Mouse (Mus musculus) stomach, embryonic 16.5 days (tissue): ENCODE measurements around the gene Serac1. TPM values are rescaled to one million over a fixed set of nuclear protein-coding genes. Genes with fewer than 3 reads are reported as not detected.

ENCODE experiments used
- ATAC-seq: fragments of 200-750 bp; cut with Nextera tagmentation; 2 replicates; pipeline ENCODE4 v1.8.0; 2017; ENCODE audit warnings: moderate number of reproducible peaks, moderate TSS enrichment; ENCODE audit not compliant: insufficient read depth, low FRiP score
- H3K27ac ChIP-seq: fragments of 300-500 bp; sonication (generic); 2 replicates; pipeline ENCODE4 v1.5.1; 2014; ENCODE audit warnings: low read length
- H3K27me3 ChIP-seq: fragments of 300-500 bp; sonication (generic); 2 replicates; pipeline ENCODE4 v1.6.1; 2014; ENCODE audit warnings: low read length, control low read depth, mixed read lengths; ENCODE audit not compliant: control insufficient read depth, insufficient read depth
- H3K36me3 ChIP-seq: fragments of 300-500 bp; sonication (generic); 2 replicates; pipeline ENCODE4 v1.6.1; 2014; ENCODE audit warnings: low read length; ENCODE audit not compliant: control insufficient read depth, insufficient read depth
- H3K4me1 ChIP-seq: fragments of 300-500 bp; sonication (generic); 2 replicates; pipeline ENCODE4 v1.6.1; 2014; ENCODE audit warnings: low read length, control low read depth, mixed read lengths; ENCODE audit not compliant: control insufficient read depth, insufficient read depth
- H3K4me2 ChIP-seq: fragments of 300-500 bp; sonication (generic); 2 replicates; pipeline ENCODE4 v1.6.1; 2014; ENCODE audit warnings: low read depth, low read length, mixed read lengths
- H3K4me3 ChIP-seq: fragments of 300-500 bp; sonication (generic); replicated peaks from 2 replicates; pipeline ENCODE4 v1.5.1; 2014; ENCODE audit warnings: mild to moderate bottlenecking, low read length
- H3K9ac ChIP-seq: fragments of 300-500 bp; sonication (generic); 2 replicates; pipeline ENCODE4 v1.6.1; 2014; ENCODE audit warnings: low read length
- H3K9me3 ChIP-seq: fragments of 300-500 bp; sonication (generic); replicated peaks from 2 replicates; pipeline ENCODE4 v1.6.1; 2016; ENCODE audit warnings: low read length, control low read depth; ENCODE audit not compliant: control insufficient read depth
- WGBS: fragments of 180-500 bp; shearing (Covaris S2); extraction: QIAGEN DNeasy Blood & Tissue Kit; methylation state at CpG from one replicate; pipeline ENCODE4 v1.1.7; 2014; 5-methylcytosine and 5-hydroxymethylcytosine counted together
- polyA plus RNA-seq: library from polyadenylated mRNA; unstranded; fragments of >200 nt; fragmentation: Nextera tagmentation; extraction: Ambion mirVana; gene quantifications from 2 replicates; pipeline ENCODE4 v1.2.1, GENCODE M21; 2015

Gene Serac1
- polyA plus RNA-seq, 1 experiment from 2014 or later = 4.6 TPM

GRCm38 (mm10) chr17:5994606-5995005, 84.9 kb downstream of the Serac1 start:
- peak overlapping the region; percentile 30; the same call in 1 of the 2 replicates for H3K27ac ChIP-seq
- peaks cover under 1% of the 10 kb centered on the region; the same call in 1 of the 2 replicates for H3K36me3 ChIP-seq
- H3K9me3 ChIP-seq = no peaks in the 10 kb centered on the region
- no peak overlapping the region for H3K4me3 ChIP-seq
- H3K4me2 ChIP-seq = no peak overlapping the region
- H3K4me1 ChIP-seq = peaks cover 20% of the 10 kb centered on the region
- no peak overlapping the region for H3K9ac ChIP-seq
- no peaks in the 10 kb centered on the region for H3K27me3 ChIP-seq
- no peak for ATAC-seq
- 45% methylated on average over 6 of the region's 6 CpGs for WGBS

GRCm38 (mm10) chr17:5993581-5994260, 85.8 kb downstream of the Serac1 start:
- Histone ChIP-seq H3K4me2 (no peak overlapping the region), H3K4me1 (peaks cover 17% of the 10 kb centered on the region), H3K4me3 (no peak overlapping the region), H3K9me3 (no peaks in the 10 kb centered on the region), H3K9ac (no peak overlapping the region), H3K27me3 (no peaks in the 10 kb centered on the region), H3K36me3 (peaks cover 5% of the 10 kb centered on the region; the same call in 1 of the 2 replicates), H3K27ac (peak overlapping the region; percentile 10; the same call in 1 of the 2 replicates)
- 53% methylated on average over 3 of the region's 3 CpGs for WGBS
- ATAC-seq = no peak

GRCm38 (mm10) chr17:5992866-5993580, 86.5 kb downstream of the Serac1 start:
- Histone ChIP-seq H3K27ac (peak overlapping the region; percentile 10; the same call in 1 of the 2 replicates), H3K9ac (no peak overlapping the region), H3K4me2 (no peak overlapping the region), H3K27me3 (no peaks in the 10 kb centered on the region), H3K9me3 (no peaks in the 10 kb centered on the region), H3K36me3 (peaks cover 5% of the 10 kb centered on the region; the same call in 1 of the 2 replicates), H3K4me3 (no peak overlapping the region), H3K4me1 (peaks cover 17% of the 10 kb centered on the region)
- no peak for ATAC-seq
- 75% methylated on average over 5 of the region's 5 CpGs for WGBS

Other genes with a start within 250 kb of the Serac1 start
- 28.2 and 31.3 TPM in 2 replicates for gene Snx9, start 238.4 kb downstream of the Serac1 start, polyA plus RNA-seq
- gene Synj2, start 138.5 kb downstream of the Serac1 start, polyA plus RNA-seq = 6.4 and 6.7 TPM in 2 replicates
- 141 and 149 TPM in 2 replicates for gene Gtf2h5, start within 50 bp of the Serac1 start, polyA plus RNA-seq
- gene Tulp4, start 26.7 kb upstream of the Serac1 start, polyA plus RNA-seq = 54.4 and 75.3 TPM in 2 replicates
- 23.5 and 25.2 TPM in 2 replicates for gene Tmem181a, start 177.1 kb upstream of the Serac1 start, polyA plus RNA-seq
- 13.1 and 13.8 TPM in 2 replicates for gene Dynlt1a, start 237.8 kb upstream of the Serac1 start, polyA plus RNA-seq